Mouse (Mus musculus) CH12.LX (cell line): Measurements from ENCODE around the gene Atp8b4. TPM values are rescaled to one million over a fixed set of nuclear protein-coding genes. Genes with fewer than 3 reads are reported as not detected.

Experiments used
- DNase-seq: peaks from one replicate; pipeline ENCODE4 v3.0.0-alpha.2; 2013; ENCODE audit errors: extremely low read depth
- H3K27ac ChIP-seq: 2 replicates; pipeline ENCODE4 v1.5.1; 2012; ENCODE audit warnings: low read depth, mild to moderate bottlenecking, control low read depth, moderate library complexity; ENCODE audit not compliant: insufficient read depth
- H3K27me3 ChIP-seq: replicated peaks from 2 replicates; pipeline ENCODE3; 2012; ENCODE audit warnings: inconsistent platforms
- H3K36me3 ChIP-seq, 2 experiments: replicated peaks in 1 of 2; 2 replicates each; pipeline versions ENCODE3 to v1.6.1; 2012; ENCODE audit warnings: inconsistent platforms in 1 of 2, low read length in 1 of 2, mild to moderate bottlenecking in 1 of 2, mixed read lengths in 1 of 2, moderate library complexity in 1 of 2; ENCODE audit not compliant: control insufficient read depth in 1 of 2, insufficient read depth in 1 of 2
- H3K4me1 ChIP-seq, 2 experiments: 2 replicates each; pipeline ENCODE4 v1.6.1; 2012; ENCODE audit warnings: inconsistent platforms in 1 of 2, moderate library complexity in 1 of 2; ENCODE audit not compliant: insufficient read depth in 2 of 2, control insufficient read depth in 1 of 2
- H3K4me2 ChIP-seq: 2 replicates; pipeline ENCODE4 v1.6.1; 2012; ENCODE audit warnings: low read depth, mild to moderate bottlenecking, control low read depth; ENCODE audit not compliant: poor library complexity, insufficient read depth, severe bottlenecking
- H3K4me3 ChIP-seq, 3 experiments: fragments of 150-350 bp in 1 of 3; sonication (generic) in 1 of 3; replicated peaks in 1 of 3; 2 replicates each; pipeline versions ENCODE3 to v1.5.1; 2011 to 2012; ENCODE audit warnings: low read depth in 2 of 3, low read length in 2 of 3, mild to moderate bottlenecking in 2 of 3, moderate library complexity in 2 of 3, control low read depth in 1 of 3, improper control_type of control experiment in 1 of 3, inconsistent platforms in 1 of 3, mixed read lengths in 1 of 3; ENCODE audit not compliant: poor library complexity in 1 of 3
- H3K79me2 ChIP-seq: replicated peaks from 2 replicates; pipeline ENCODE4 v1.6.1; 2012; ENCODE audit warnings: mild to moderate bottlenecking, moderate library complexity; ENCODE audit not compliant: control insufficient read depth, poor library complexity, insufficient read depth, severe bottlenecking; ENCODE audit errors: extremely low read depth
- H3K9ac ChIP-seq: 2 replicates; pipeline ENCODE4 v1.6.1; 2012; ENCODE audit warnings: low read depth, mild to moderate bottlenecking, control low read depth, moderate library complexity; ENCODE audit not compliant: insufficient read depth
- H3K9me3 ChIP-seq: replicated peaks from 2 replicates; pipeline ENCODE3; 2012; ENCODE audit warnings: low read length, inconsistent platforms, mixed read lengths
- BHLHE40 ChIP-seq: IDR thresholded peaks from 2 replicates; pipeline ENCODE4 v1.6.1; 2011; ENCODE audit warnings: mild to moderate bottlenecking, low read depth, low read length, improper control_type of control experiment
- CHD1 ChIP-seq: IDR thresholded peaks from 2 replicates; pipeline ENCODE4 v1.6.1; 2012; ENCODE audit warnings: low read depth, low read length, improper control_type of control experiment, inconsistent platforms
- CHD2 ChIP-seq: IDR thresholded peaks from 2 replicates; pipeline ENCODE4 v1.6.1; 2011; ENCODE audit warnings: low read length, improper control_type of control experiment
- E2F4 ChIP-seq: IDR thresholded peaks from 2 replicates; pipeline ENCODE4 v1.6.1; 2011; ENCODE audit warnings: low read depth, low read length, improper control_type of control experiment; ENCODE audit not compliant: insufficient replicate concordance
- ELF1 ChIP-seq: IDR thresholded peaks from 2 replicates; pipeline ENCODE4 v1.6.1; 2014; ENCODE audit warnings: low read depth, mild to moderate bottlenecking, inconsistent platforms, low read length, improper control_type of control experiment
- GABPA ChIP-seq: IDR thresholded peaks from 2 replicates; pipeline ENCODE4 v1.6.1; 2012; ENCODE audit warnings: low read depth, low read length, improper control_type of control experiment, inconsistent platforms; ENCODE audit not compliant: insufficient replicate concordance
- HCFC1 ChIP-seq: IDR thresholded peaks from 2 replicates; pipeline ENCODE4 v1.6.1; 2012; ENCODE audit warnings: low read depth, mild to moderate bottlenecking, inconsistent platforms, low read length, improper control_type of control experiment
- JUND ChIP-seq: conservative IDR thresholded peaks from 2 replicates; pipeline ENCODE4 v1.6.1; 2011; ENCODE audit warnings: low read depth, low read length, improper control_type of control experiment
- KAT2A ChIP-seq: IDR thresholded peaks from 2 replicates; pipeline ENCODE4 v1.6.1; 2012; ENCODE audit warnings: low read length, improper control_type of control experiment, inconsistent platforms; ENCODE audit not compliant: insufficient replicate concordance
- MAFK ChIP-seq: IDR thresholded peaks from 2 replicates; pipeline ENCODE4 v1.6.1; 2011; ENCODE audit warnings: low read length, improper control_type of control experiment; ENCODE audit not compliant: insufficient replicate concordance
- MAX ChIP-seq: IDR thresholded peaks from 2 replicates; pipeline ENCODE4 v1.6.1; 2011; ENCODE audit warnings: low read length, improper control_type of control experiment
- MAZ ChIP-seq: IDR thresholded peaks from 2 replicates; pipeline ENCODE4 v1.6.1; 2012; ENCODE audit warnings: low read depth, mild to moderate bottlenecking, inconsistent platforms, low read length, improper control_type of control experiment, moderate library complexity
- MXI1 ChIP-seq: IDR thresholded peaks from 2 replicates; pipeline ENCODE4 v1.6.1; 2011; ENCODE audit warnings: mild to moderate bottlenecking, low read depth, low read length, improper control_type of control experiment
- MYC ChIP-seq: IDR thresholded peaks from 2 replicates; pipeline ENCODE4 v1.6.1; 2011; ENCODE audit warnings: low read depth, mild to moderate bottlenecking, improper control_type of control experiment, low read length
- NELFE ChIP-seq: IDR thresholded peaks from 2 replicates; pipeline ENCODE4 v1.6.1; 2011; ENCODE audit warnings: low read depth, low read length, improper control_type of control experiment
- NRF1 ChIP-seq: IDR thresholded peaks from 2 replicates; pipeline ENCODE4 v1.6.1; 2014; ENCODE audit warnings: low read depth, mild to moderate bottlenecking, inconsistent platforms, low read length, improper control_type of control experiment, moderate library complexity
- POLR2A ChIP-seq: IDR thresholded peaks from 2 replicates; pipeline ENCODE4 v1.6.1; 2011; ENCODE audit warnings: low read depth, mild to moderate bottlenecking, improper control_type of control experiment, low read length
- POLR2AphosphoS2 ChIP-seq: IDR thresholded peaks from 2 replicates; pipeline ENCODE4 v1.6.1; 2011; ENCODE audit warnings: low read depth, low read length, improper control_type of control experiment
- RAD21 ChIP-seq: IDR thresholded peaks from 2 replicates; pipeline ENCODE4 v1.6.1; 2011; ENCODE audit warnings: low read depth, mild to moderate bottlenecking, low read length, improper control_type of control experiment, moderate library complexity
- RCOR1 ChIP-seq: conservative IDR thresholded peaks from 2 replicates; pipeline ENCODE4 v1.6.1; 2012; ENCODE audit warnings: low read depth, mild to moderate bottlenecking, inconsistent platforms, low read length, improper control_type of control experiment
- SIN3A ChIP-seq: IDR thresholded peaks from 2 replicates; pipeline ENCODE4 v1.6.1; 2012; ENCODE audit warnings: low read length, improper control_type of control experiment, inconsistent platforms
- TBP ChIP-seq: conservative IDR thresholded peaks from 2 replicates; pipeline ENCODE4 v1.6.1; 2011; ENCODE audit warnings: low read depth, low read length, improper control_type of control experiment
- UBTF ChIP-seq: IDR thresholded peaks from 2 replicates; pipeline ENCODE4 v1.6.1; 2012; ENCODE audit warnings: low read depth, mild to moderate bottlenecking, inconsistent platforms, low read length, improper control_type of control experiment, moderate library complexity
- ZNF384 ChIP-seq: IDR thresholded peaks from 2 replicates; pipeline ENCODE4 v1.6.1; 2012; ENCODE audit warnings: low read depth, low read length, improper control_type of control experiment, inconsistent platforms
- dilution Hi-C: fragments of 300-500 bp; cut with MboI; formaldehyde crosslinking; loops from 2 replicates; pipeline ENCODE4 v1.14.3; 2020; ENCODE audit warnings: low sequenced_read_pairs; ENCODE audit not compliant: extremely low pct_unique_long_range_greater_than_20kb, extremely low pct_ligation_motif_present
- in situ Hi-C: fragments of 300-500 bp; cut with MboI; formaldehyde crosslinking; loops from 3 replicates; pipeline ENCODE4 v1.14.3; 2019; ENCODE audit warnings: low sequenced_read_pairs, low pct_ligation_motif_present, low pct_unique_long_range_greater_than_20kb, mixed read lengths
- polyA plus RNA-seq: library from polyadenylated mRNA; unstranded; fragments of >175 nt; gene quantifications from 2 replicates; pipeline ENCODE4 v1.2.1, GENCODE M21; 2012; ENCODE audit warnings: low read depth; ENCODE audit not compliant: insufficient read length
- total RNA-seq, 2 experiments: library from RNA; depleted of rRNA; stranded (reverse); fragments of 300-350 nt in 1 of 2; fragments of >200 nt in 1 of 2; gene quantifications; 2 replicates each; pipeline ENCODE4 v1.2.3; 2012 to 2014

Atp8b4 gene
- total and polyA plus RNA-seq, 3 experiments: 0.50 to 1.9 (median 0.79) TPM

DNA sequence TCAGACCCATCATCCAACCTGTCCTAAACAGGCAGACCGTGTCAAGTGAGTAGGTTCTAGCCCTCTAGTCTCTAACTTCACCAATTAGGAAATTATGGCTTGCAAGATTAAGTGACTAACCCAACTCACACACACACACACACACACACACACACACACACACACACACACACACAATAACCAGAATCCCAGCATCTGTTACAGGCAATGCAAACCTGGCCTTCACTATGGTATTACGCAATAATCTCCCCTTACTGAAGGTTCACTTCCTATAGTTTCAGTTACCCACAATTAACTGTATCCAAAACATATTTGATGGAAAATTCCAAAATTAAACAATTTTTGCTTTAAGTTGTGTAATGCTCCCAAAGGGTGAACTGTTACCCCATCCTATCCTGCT lies 101.0 kb downstream of the Atp8b4 start:
- peaks cover 0 to 3% of the 10 kb centered on the region in 2 experiments; a peak in 1 of 4 replicates for H3K4me1 ChIP-seq
- no peaks in the 10 kb centered on the region for H3K27me3 ChIP-seq
- dilution Hi-C loops (no loop called here), in situ Hi-C loops (no loop called here)
- no peak overlapping the region for H3K27ac ChIP-seq
- no peak overlapping the region for H3K9ac ChIP-seq
- no peak for DNase-seq
- no peak for TF ChIP-seq MAZ
- H3K36me3 ChIP-seq: no peaks in the 10 kb centered on the region
- no peaks in the 10 kb centered on the region for H3K9me3 ChIP-seq
- no peaks in the 10 kb centered on the region for H3K79me2 ChIP-seq
- H3K4me3 ChIP-seq: no peak overlapping the region
- no peak overlapping the region for H3K4me2 ChIP-seq

DNA sequence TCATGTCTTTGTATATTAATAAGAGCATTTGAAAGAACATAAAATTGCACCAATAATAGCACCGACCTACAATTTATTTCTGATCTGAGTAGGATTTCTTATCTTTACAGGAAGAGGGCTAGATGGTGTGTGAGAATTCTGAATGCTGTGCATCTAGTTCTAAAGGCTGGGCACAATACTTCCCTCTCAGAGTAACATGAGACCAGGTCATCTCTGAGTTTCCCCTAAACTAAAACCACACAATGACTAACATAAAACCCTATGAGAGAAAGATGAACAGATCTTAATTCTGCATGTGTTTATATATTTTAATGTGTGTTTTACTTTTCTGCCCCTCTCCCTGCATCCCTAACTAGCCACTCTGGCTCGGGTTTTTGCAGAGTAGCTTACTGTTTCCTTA lies 101.5 kb downstream of the Atp8b4 start:
- dilution Hi-C loops (no loop called here), in situ Hi-C loops (no loop called here)
- no peaks in the 10 kb centered on the region for H3K27me3 ChIP-seq
- no peak overlapping the region for H3K27ac ChIP-seq
- H3K79me2 ChIP-seq: no peaks in the 10 kb centered on the region
- no peaks in the 10 kb centered on the region for H3K36me3 ChIP-seq
- TF ChIP-seq ZNF384 (no peak), SIN3A (no peak), NRF1 (no peak), MYC (no peak)
- H3K9me3 ChIP-seq: no peaks in the 10 kb centered on the region
- no peak overlapping the region for H3K4me2 ChIP-seq
- no peak overlapping the region for H3K9ac ChIP-seq
- DNase-seq: no peak
- peaks cover 0 to 3% of the 10 kb centered on the region in 2 experiments; a peak in 1 of 4 replicates for H3K4me1 ChIP-seq
- no peak overlapping the region for H3K4me3 ChIP-seq

DNA sequence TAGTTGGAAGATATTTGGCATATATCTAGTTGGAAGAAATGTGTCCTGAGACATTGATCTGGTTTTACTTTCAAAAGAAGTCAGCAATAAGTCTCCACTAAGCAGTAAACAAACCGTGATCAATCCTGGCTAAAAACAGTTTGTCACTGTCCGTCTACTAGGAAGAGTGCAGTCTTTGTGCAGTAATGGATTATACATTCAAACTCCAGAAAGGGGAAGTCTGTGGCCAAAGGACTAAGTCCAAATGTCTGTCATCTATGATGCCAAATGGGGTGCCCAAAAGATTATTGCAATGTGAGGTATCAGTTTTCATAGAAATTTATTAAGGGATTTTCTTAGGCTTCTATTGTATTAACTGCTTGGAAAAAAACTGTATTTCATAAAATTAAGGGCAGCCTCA lies 102.3 kb downstream of the Atp8b4 start:
- no peak for DNase-seq
- H3K27ac ChIP-seq: no peak overlapping the region

More for the DNA sequence above, 102.3 kb downstream of the Atp8b4 start:
- Histone ChIP-seq H3K36me3 (no peaks in the 10 kb centered on the region), H3K9ac (no peak overlapping the region), H3K79me2 (no peaks in the 10 kb centered on the region), H3K4me3 (no peak overlapping the region), H3K27me3 (no peaks in the 10 kb centered on the region), H3K9me3 (no peaks in the 10 kb centered on the region), H3K4me2 (no peak overlapping the region), H3K4me1 (peaks cover 0 to 3% of the 10 kb centered on the region in 2 experiments; a peak in 1 of 4 replicates)
- in situ Hi-C loops: no loop called here
- dilution Hi-C loops: no loop called here
- TF ChIP-seq JUND: no peak
- no peak for TF ChIP-seq RAD21
- no peak for TF ChIP-seq KAT2A
- no peak for TF ChIP-seq MAX
- no peak for TF ChIP-seq NELFE
- no peak for TF ChIP-seq E2F4
- no peak for TF ChIP-seq BHLHE40
- no peak for TF ChIP-seq UBTF
- no peak for TF ChIP-seq POLR2AphosphoS2
- TF ChIP-seq ELF1: no peak
- TF ChIP-seq CHD1: no peak
- no peak for TF ChIP-seq MXI1
- TF ChIP-seq CHD2: no peak
- no peak for TF ChIP-seq GABPA
- TF ChIP-seq POLR2A: no peak
- no peak for TF ChIP-seq RCOR1
- TF ChIP-seq TBP: no peak
- TF ChIP-seq MAFK: no peak
- no peak for TF ChIP-seq HCFC1
